Mouse (Mus musculus) E14TG2a.4 (cell line): ENCODE measurements around the gene Gm6034.

Experiments
- CTCF ChIP-seq: conservative IDR thresholded peaks from 2 replicates; pipeline ENCODE4 v1.5.1; 2014; ENCODE audit warnings: low read length
- NANOG ChIP-seq: IDR thresholded peaks from 2 replicates; pipeline ENCODE4 v1.6.1; 2014; ENCODE audit warnings: borderline replicate concordance, low read length, mixed read lengths
- POU5F1 ChIP-seq: IDR thresholded peaks from 2 replicates; pipeline ENCODE4 v1.6.1; 2014; ENCODE audit warnings: low read length, borderline replicate concordance

DNA sequence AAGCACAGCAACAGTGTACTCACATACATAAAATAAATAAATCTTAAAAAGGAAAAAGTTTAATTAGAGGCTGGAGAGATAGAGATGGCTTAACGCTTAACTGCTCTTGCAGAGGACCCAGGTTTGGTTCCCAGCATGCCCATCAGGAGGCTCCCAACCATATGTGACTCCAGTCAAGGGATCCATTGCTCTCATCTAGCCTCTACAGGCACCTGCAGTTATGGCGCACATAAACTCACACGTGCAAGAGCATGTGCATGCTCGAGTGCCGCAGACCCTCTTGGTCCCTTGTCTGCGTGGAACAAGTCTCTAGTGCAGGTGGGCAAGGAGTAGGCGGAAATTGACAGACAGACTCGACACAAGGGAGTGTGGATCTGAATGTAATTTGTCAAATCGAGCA is 20.7 kb upstream of the Gm6034 start:
- no peak for TF ChIP-seq CTCF
- no peak for TF ChIP-seq POU5F1
- TF ChIP-seq NANOG, result no peak
